Mouse (Mus musculus): Measurements from ENCODE around the gene Gpc6.

GRCm38 (mm10) chr14:117835506-117835905 is 910.4 kb downstream of the Gpc6 start:
- TF ChIP-seq CTCF (IDR thresholded peaks at IDR 0.05; ENCODE audit: low read depth, low read length): no peak
- TF ChIP-seq POLR2A (IDR thresholded peaks at IDR 0.05; ENCODE audit: borderline replicate concordance, low read depth, low read length): no peak

Measured in bone marrow macrophage, adult 2 months (primary cell).